Mouse (Mus musculus): ENCODE measurements around the gene Eef1akmt2. TPM values are rescaled to one million over a fixed set of nuclear protein-coding genes. Genes with fewer than 3 reads are reported as not detected.

Gene Eef1akmt2
- polyA plus RNA-seq, 1 experiment from 2014 or later: 39.0 TPM

DNA sequence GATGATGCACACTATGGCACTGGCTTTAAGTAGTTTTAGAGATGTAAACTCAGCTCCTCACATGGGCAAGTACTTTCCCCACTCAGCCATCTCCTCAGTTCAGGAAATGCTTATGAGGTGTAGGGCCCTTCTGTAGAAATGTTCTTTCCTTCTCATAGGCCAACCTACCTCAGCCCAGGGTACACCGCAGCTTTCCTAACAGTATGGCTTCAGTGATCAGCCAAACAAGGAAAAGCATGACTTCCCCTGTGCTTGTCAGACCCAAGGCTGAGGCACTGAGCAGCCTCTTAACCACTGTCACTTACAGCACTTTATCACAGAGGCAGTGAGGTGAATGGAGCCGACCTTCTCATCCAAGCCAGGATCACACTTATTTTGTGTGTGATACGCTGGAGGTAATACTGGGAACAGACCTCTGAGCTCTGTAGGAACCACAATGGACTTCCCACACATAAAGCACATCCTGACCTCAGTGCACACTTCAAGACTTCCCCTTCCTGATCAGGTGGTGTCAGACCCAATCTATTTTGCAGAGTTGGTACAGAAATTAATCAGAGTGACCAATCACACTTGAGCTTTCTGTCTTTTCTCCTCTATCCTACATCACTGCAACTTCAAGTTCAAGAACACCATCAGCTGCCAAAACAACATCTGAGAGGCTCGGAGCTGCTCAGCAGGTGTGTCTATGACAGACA lies 64.8 kb downstream of the Eef1akmt2 start:
- TF ChIP-seq EP300 (optimal IDR thresholded peaks at IDR 0.05): no peak
- no peak for TF ChIP-seq CTCF (IDR thresholded peaks at IDR 0.05; ENCODE audit: low read depth)
- no peaks in the 10 kb centered on the region for H3K36me3 ChIP-seq (ENCODE audit: control insufficient read depth, insufficient read depth, low read length)
- peaks cover 6% of the 10 kb centered on the region; the same call in 1 of the 2 replicates for H3K4me1 ChIP-seq (replicated peaks; ENCODE audit: control insufficient read depth, insufficient read depth)
- no peak overlapping the region for H3K4me3 ChIP-seq (ENCODE audit: low read depth, low read length)
- H3K9ac ChIP-seq (ENCODE audit: low read length): no peak overlapping the region
- H3K27ac ChIP-seq (replicated peaks): no peak overlapping the region
- no peaks in the 10 kb centered on the region for H3K9me3 ChIP-seq (ENCODE audit: control insufficient read depth, low read length)
- no peak for ATAC-seq (ENCODE audit: low FRiP score, low TSS enrichment)
- H3K27me3 ChIP-seq (ENCODE audit: control insufficient read depth, insufficient read depth, low read length): no peaks in the 10 kb centered on the region
- WGBS: 78% methylated on average over 4 of the region's 4 CpGs
- no peak for DNase-seq (ENCODE audit: low spot score)
- H3K4me2 ChIP-seq (replicated peaks; ENCODE audit: low read depth): no peak overlapping the region

DNA sequence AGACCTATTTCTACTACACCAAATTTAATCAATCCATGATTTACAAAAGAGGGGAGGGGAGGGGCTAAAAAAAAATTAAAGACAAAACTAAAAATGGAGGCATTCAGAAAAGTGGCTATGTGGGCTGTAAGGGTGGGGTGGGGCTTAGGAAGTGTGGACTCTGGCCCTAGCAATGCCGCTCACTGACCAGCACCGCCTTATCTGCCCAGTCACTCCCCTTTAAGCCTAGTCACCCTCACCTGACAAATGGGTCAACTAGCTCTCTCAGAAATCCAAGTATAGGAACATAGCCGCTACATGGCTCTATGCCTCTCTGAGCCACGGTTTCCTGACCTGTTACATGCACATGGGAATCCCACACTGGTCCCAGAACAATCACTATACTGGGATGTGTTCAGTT lies 65.5 kb downstream of the Eef1akmt2 start:
- DNase-seq (ENCODE audit: low spot score) (no peak), ATAC-seq (ENCODE audit: low FRiP score, low TSS enrichment) (peak; percentile 65)
- Histone ChIP-seq H3K4me1 (replicated peaks; ENCODE audit: control insufficient read depth, insufficient read depth) (peaks cover 6% of the 10 kb centered on the region; the same call in 1 of the 2 replicates), H3K9ac (ENCODE audit: low read length) (no peak overlapping the region), H3K4me2 (replicated peaks; ENCODE audit: low read depth) (no peak overlapping the region; the same call in 1 of the 2 replicates), H3K4me3 (ENCODE audit: low read depth, low read length) (no peak overlapping the region), H3K27ac (replicated peaks) (peak overlapping the region; percentile 36; the same call in 1 of the 2 replicates), H3K27me3 (ENCODE audit: control insufficient read depth, insufficient read depth, low read length) (no peaks in the 10 kb centered on the region), H3K9me3 (ENCODE audit: control insufficient read depth, low read length) (no peaks in the 10 kb centered on the region), H3K36me3 (ENCODE audit: control insufficient read depth, insufficient read depth, low read length) (no peaks in the 10 kb centered on the region)
- 73% methylated on average over 4 of the region's 4 CpGs for WGBS
- TF ChIP-seq CTCF (IDR thresholded peaks at IDR 0.05; ENCODE audit: low read depth) (no peak), EP300 (optimal IDR thresholded peaks at IDR 0.05) (no peak)

DNA sequence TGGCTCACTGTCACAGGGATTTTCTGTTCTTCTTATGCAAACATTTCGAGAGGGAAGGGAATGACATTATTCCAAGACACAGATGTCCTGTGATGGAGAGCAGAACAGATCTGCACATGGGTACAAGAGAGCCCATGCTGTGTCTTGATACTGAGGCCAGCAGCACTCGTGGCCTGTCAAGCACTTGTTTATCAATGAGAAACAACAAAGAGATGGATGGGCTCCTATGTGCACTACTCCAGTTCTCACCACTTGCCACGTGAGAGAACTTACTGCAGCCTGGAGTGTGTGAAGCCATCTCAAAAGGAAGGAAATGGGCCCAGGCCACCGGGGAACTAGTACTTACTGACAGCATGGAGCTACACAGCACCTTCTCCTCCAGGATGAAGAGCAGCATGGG lies 66.0 kb downstream of the Eef1akmt2 start:
- DNase-seq (ENCODE audit: low spot score) (no peak), ATAC-seq (ENCODE audit: low FRiP score, low TSS enrichment) (no peak)
- TF ChIP-seq EP300 (optimal IDR thresholded peaks at IDR 0.05): no peak
- no peak for TF ChIP-seq CTCF (IDR thresholded peaks at IDR 0.05; ENCODE audit: low read depth)

DNA sequence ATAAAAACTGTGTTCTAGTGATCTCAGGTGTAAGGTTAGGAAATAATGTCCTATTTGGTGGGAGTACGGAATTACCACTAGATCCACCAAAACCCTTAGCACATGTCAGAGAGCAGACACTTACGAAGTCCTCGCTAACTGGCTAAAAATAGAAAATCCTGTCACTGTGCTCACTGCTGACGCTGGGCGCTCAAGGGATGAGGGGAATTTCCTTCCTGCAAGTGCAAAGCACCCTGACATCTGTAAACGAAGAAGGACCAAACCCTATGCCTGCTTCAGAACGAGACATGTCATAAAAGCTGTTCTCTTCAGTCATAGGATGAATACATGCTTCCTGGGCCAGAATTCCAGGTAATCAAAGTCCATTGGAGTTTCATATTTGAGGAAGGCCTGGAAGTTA lies 66.5 kb downstream of the Eef1akmt2 start:
- no peak overlapping the region for H3K4me2 ChIP-seq (replicated peaks; ENCODE audit: low read depth)
- H3K27ac ChIP-seq (replicated peaks): no peak overlapping the region; the same call in 1 of the 2 replicates
- ATAC-seq (ENCODE audit: low FRiP score, low TSS enrichment) (no peak), DNase-seq (ENCODE audit: low spot score) (no peak)
- no peak overlapping the region for H3K4me3 ChIP-seq (ENCODE audit: low read depth, low read length)
- no peaks in the 10 kb centered on the region for H3K27me3 ChIP-seq (ENCODE audit: control insufficient read depth, insufficient read depth, low read length)
- H3K4me1 ChIP-seq (replicated peaks; ENCODE audit: control insufficient read depth, insufficient read depth): peaks cover 14% of the 10 kb centered on the region
- H3K9ac ChIP-seq (ENCODE audit: low read length): no peak overlapping the region
- 45% methylated on average over 7 of the region's 7 CpGs for WGBS
- TF ChIP-seq EP300 (optimal IDR thresholded peaks at IDR 0.05) (no peak), CTCF (IDR thresholded peaks at IDR 0.05; ENCODE audit: low read depth) (no peak)
- no peaks in the 10 kb centered on the region for H3K9me3 ChIP-seq (ENCODE audit: control insufficient read depth, low read length)
- no peaks in the 10 kb centered on the region for H3K36me3 ChIP-seq (ENCODE audit: control insufficient read depth, insufficient read depth, low read length)

More for the DNA sequence above, 66.0 kb downstream of the Eef1akmt2 start:
- Histone ChIP-seq H3K27me3 (ENCODE audit: control insufficient read depth, insufficient read depth, low read length) (no peaks in the 10 kb centered on the region), H3K27ac (replicated peaks) (peak overlapping the region; percentile 36; the same call in 1 of the 2 replicates), H3K4me1 (replicated peaks; ENCODE audit: control insufficient read depth, insufficient read depth) (peaks cover 9% of the 10 kb centered on the region), H3K4me3 (ENCODE audit: low read depth, low read length) (no peak overlapping the region), H3K9ac (ENCODE audit: low read length) (no peak overlapping the region), H3K4me2 (replicated peaks; ENCODE audit: low read depth) (no peak overlapping the region; the same call in 1 of the 2 replicates), H3K9me3 (ENCODE audit: control insufficient read depth, low read length) (no peaks in the 10 kb centered on the region), H3K36me3 (ENCODE audit: control insufficient read depth, insufficient read depth, low read length) (no peaks in the 10 kb centered on the region)
- WGBS: 31% methylated on average over 4 of the region's 4 CpGs

DNA sequence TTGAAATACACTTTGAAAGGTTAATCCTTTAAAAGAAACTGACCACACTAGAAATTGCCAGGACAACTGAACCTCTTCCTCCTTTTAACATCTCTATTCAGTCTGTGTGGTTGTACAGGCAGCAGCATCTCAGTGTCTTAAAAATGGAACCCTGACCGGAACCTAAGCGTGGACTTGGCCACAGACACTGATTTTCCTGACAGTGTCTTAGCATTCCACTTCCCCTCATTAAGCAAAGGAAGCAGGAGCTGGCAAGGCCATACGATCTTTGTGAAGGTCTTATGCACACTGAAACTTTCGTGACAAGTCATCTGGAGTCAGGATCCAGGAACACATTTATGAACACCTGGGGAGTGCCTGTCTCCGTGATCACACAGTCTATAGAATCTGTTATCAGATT lies 68.4 kb downstream of the Eef1akmt2 start:
- DNase-seq (ENCODE audit: low spot score): no peak
- Histone ChIP-seq H3K36me3 (ENCODE audit: control insufficient read depth, insufficient read depth, low read length) (no peaks in the 10 kb centered on the region), H3K27me3 (ENCODE audit: control insufficient read depth, insufficient read depth, low read length) (no peaks in the 10 kb centered on the region), H3K27ac (replicated peaks) (no peak overlapping the region), H3K9me3 (ENCODE audit: control insufficient read depth, low read length) (no peaks in the 10 kb centered on the region), H3K4me3 (ENCODE audit: low read depth, low read length) (no peak overlapping the region), H3K9ac (ENCODE audit: low read length) (no peak overlapping the region), H3K4me1 (replicated peaks; ENCODE audit: control insufficient read depth, insufficient read depth) (peaks cover 14% of the 10 kb centered on the region), H3K4me2 (replicated peaks; ENCODE audit: low read depth) (no peak overlapping the region)
- ATAC-seq (ENCODE audit: low FRiP score, low TSS enrichment): no peak
- TF ChIP-seq CTCF (IDR thresholded peaks at IDR 0.05; ENCODE audit: low read depth) (no peak), EP300 (optimal IDR thresholded peaks at IDR 0.05) (no peak)
- WGBS: 68% methylated on average over 5 of the region's 5 CpGs

- DNase-seq (ENCODE audit: low spot score) (no peak), ATAC-seq (ENCODE audit: low FRiP score, low TSS enrichment) (no peak)
- Histone ChIP-seq H3K4me3 (ENCODE audit: low read depth, low read length) (no peak overlapping the region), H3K9ac (ENCODE audit: low read length) (no peak overlapping the region; the same call in 1 of the 2 replicates), H3K27me3 (ENCODE audit: control insufficient read depth, insufficient read depth, low read length) (no peaks in the 10 kb centered on the region), H3K4me1 (replicated peaks; ENCODE audit: control insufficient read depth, insufficient read depth) (peaks cover 19% of the 10 kb centered on the region), H3K4me2 (replicated peaks; ENCODE audit: low read depth) (no peak overlapping the region), H3K27ac (replicated peaks) (peak overlapping the region; percentile 45; the same call in 1 of the 2 replicates), H3K9me3 (ENCODE audit: control insufficient read depth, low read length) (no peaks in the 10 kb centered on the region), H3K36me3 (ENCODE audit: control insufficient read depth, insufficient read depth, low read length) (peaks cover 3% of the 10 kb centered on the region; the same call in 1 of the 2 replicates)
- 49% methylated on average over 6 of the region's 6 CpGs for WGBS
- TF ChIP-seq CTCF (IDR thresholded peaks at IDR 0.05; ENCODE audit: low read depth): no peak
- TF ChIP-seq EP300 (optimal IDR thresholded peaks at IDR 0.05): no peak
Measured at GRCm38 (mm10) chr7:132781850-132782249, 70.6 kb downstream of the Eef1akmt2 start.

All from stomach, postnatal 0 days (tissue).